Mouse (Mus musculus) frontal cortex, adult (tissue): ENCODE measurements around the gene Bglap3.
A peak's percentile ranks its signal among the peaks of the same experiment; 100 is the strongest.

Experiments
- ATAC-seq: cut with Nextera tagmentation; 2 replicates; pipeline ENCODE4 v1.9.2; 2017; ENCODE audit warnings: mild to moderate bottlenecking, moderate library complexity, mixed read lengths; ENCODE audit not compliant: low TSS enrichment

Bglap3 gene

DNA sequence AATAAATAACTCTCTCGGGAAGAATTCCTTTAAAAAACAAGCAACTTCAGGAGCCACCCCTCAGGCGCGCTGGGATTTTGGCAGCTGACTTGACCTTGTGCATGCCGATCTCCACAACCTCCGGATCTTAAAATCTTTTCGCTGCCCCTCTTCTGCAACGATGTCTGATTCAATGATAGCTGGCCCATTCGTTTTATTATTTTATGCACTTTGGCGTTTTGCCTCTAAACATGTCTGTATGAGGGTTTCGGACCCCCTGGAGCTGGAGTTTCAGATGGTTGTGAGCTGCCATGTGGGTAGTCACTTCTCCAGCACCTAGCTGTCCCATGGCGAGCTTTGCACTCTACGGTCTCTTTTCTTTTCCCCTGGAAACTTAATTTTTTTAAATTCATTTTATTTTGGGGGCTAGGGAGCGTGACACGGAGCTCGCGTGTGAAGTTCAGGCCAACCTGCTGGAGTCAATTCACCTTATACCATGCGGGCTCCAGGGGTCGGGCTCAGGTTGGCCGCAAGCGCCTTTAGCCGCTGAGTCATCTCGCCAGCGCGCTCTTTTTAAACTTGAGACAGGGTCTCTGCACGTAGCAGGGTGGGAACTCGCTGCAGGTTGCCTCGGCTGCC lies 37.0 kb downstream of the Bglap3 start:
- peak; percentile 6; the same call in 1 of the 2 replicates for ATAC-seq

DNA sequence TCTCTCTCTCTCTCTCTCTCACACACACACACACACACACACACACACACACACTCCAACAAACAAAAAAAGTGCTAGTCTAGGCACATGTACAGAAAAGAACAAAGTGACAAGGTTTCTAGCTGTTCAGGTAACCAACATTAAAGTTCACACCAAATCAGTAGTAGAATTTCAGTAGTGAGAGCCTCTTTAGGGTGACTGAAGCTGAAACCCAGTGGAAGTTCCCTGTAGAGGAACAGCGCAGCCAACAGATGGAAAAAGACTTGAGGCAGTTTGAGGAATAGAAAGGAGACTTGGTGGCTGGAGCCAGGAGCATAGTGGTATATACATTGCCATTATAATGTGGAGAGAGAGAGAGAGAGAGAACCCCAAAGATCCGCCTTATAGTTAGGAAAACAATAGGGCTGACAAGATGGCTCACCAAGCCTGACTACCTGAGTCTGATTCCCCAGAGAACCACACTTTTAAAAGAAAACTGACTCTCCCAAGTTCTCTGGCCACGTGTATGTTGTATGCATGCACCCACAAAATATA lies 37.6 kb downstream of the Bglap3 start:
- ATAC-seq: no peak

DNA sequence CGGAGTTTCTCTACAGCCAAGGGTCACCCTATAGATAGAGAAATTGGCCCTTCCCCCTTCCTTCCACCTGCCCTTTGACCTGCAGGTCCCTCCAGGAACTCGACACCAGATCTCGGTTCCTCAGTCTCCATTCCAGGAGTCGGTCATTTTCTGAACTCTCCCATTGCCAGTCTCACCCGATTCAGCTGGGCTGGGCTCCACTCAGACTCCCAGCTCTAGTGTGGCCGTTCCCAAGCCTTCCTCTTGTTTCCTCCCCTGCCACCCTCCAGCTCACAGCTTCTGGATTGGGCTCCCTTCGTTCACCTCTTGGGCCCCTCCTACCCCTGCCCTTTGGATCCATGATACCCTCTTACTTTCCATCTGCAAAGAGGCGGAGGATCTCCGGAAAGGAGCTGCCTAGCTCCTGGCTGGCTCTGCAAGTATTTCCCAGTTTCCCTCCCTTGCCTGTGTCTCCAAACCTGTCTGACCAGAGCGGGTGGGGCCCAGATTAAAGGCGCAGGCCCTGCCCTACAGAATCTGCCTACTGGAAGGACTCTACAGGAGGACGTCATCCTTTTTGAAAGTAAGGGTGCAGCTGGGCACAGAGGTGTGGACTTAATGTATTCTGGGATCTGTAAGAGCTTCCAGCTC lies 38.4 kb downstream of the Bglap3 start:
- ATAC-seq: no peak

GRCm38 (mm10) chr3:88331282-88331681 lies 41.3 kb downstream of the Bglap3 start:
- ATAC-seq: no peak

- ATAC-seq: no peak
Measured at GRCm38 (mm10) chr3:88328956-88329355, 43.6 kb downstream of the Bglap3 start.

DNA sequence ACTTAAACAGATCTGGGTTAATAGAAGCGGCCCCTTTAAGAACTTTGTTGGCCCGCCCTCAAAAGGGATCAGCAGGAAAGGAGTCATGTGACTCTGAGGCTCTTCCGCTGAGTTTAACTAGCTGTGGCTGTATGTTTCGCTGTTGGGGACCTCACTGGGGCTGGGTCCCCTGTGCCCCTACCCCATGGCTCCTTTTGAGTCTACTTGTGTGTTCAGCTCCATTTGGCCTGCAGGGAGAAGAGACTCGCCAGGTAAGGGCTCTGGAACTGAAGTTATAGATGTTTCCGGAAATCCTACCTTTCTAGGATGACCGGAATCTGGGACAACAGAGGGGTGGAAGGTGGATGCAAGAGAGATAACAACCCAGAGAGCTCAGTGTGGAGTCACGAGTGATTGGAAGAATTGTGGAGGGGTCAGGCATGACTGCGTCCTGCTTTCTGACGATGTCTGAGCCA lies 47.6 kb downstream of the Bglap3 start, which contains the start of gene Glmp:
TSS of gene Glmp (plus strand) at position 73 of the 455 bp plus-strand sequence.
- ATAC-seq: peak; percentile 82
